Mouse (Mus musculus) limb, embryonic 15.5 days (tissue): ENCODE results near the gene 1520401A03Rik. TPM values are rescaled to one million over a fixed set of nuclear protein-coding genes. Genes with fewer than 3 reads are reported as not detected.
A peak's percentile ranks its signal among the peaks of the same experiment; 100 is the strongest.
"Not testable (repeated sequence)": the region's sequence is repeated elsewhere in the genome, so short reads cannot be mapped to it uniquely, and the experiment has no call there.

Experiments used
- ATAC-seq: fragments of 200-750 bp; cut with Nextera tagmentation; 2 replicates; pipeline ENCODE4 v1.8.0; 2017; ENCODE audit warnings: low read depth, moderate TSS enrichment; ENCODE audit not compliant: insufficient number of reproducible peaks, low FRiP score, low TSS enrichment
- H3K27ac ChIP-seq: fragments of 300-500 bp; sonication (generic); 2 replicates; pipeline ENCODE4 v1.5.1; 2015; ENCODE audit warnings: moderate library complexity, mild to moderate bottlenecking, inconsistent platforms
- H3K27me3 ChIP-seq: fragments of 300-500 bp; sonication (generic); 2 replicates; pipeline ENCODE4 v1.6.1; 2015; ENCODE audit warnings: inconsistent platforms
- H3K36me3 ChIP-seq: fragments of 300-500 bp; sonication (generic); 2 replicates; pipeline ENCODE4 v1.6.1; 2015; ENCODE audit warnings: inconsistent platforms
- H3K4me1 ChIP-seq: fragments of 300-500 bp; sonication (generic); 2 replicates; pipeline ENCODE4 v1.6.1; 2015; ENCODE audit warnings: inconsistent platforms
- H3K4me2 ChIP-seq: fragments of 300-500 bp; sonication (generic); 2 replicates; pipeline ENCODE4 v1.6.1; 2015; ENCODE audit warnings: mild to moderate bottlenecking, inconsistent platforms
- H3K4me3 ChIP-seq: fragments of 300-500 bp; sonication (generic); 2 replicates; pipeline ENCODE4 v1.5.1; 2015; ENCODE audit warnings: mild to moderate bottlenecking, inconsistent platforms
- H3K9ac ChIP-seq: fragments of 300-500 bp; sonication (generic); 2 replicates; pipeline ENCODE4 v1.6.1; 2015; ENCODE audit warnings: inconsistent platforms
- H3K9me3 ChIP-seq: fragments of 300-500 bp; sonication (generic); 2 replicates; pipeline ENCODE4 v1.6.1; 2016; ENCODE audit warnings: inconsistent platforms
- WGBS: fragments of 180-500 bp; shearing (Covaris S2); methylation state at CpG from one replicate; pipeline ENCODE4 v1.1.7; 2015; 5-methylcytosine and 5-hydroxymethylcytosine counted together
- polyA plus RNA-seq: library from polyadenylated mRNA; unstranded; fragments of >200 nt; fragmentation: Nextera tagmentation; extraction: Ambion mirVana; gene quantifications from 2 replicates; pipeline ENCODE4 v1.2.1, GENCODE M21; 2015

The 1520401A03Rik gene
- 2.2 and 2.9 TPM in 2 replicates for polyA plus RNA-seq

GRCm38 (mm10) chr17:23722376-23723125 lies at the start of gene 1520401A03Rik:
1520401A03Rik (minus strand) TSS chr17:23722783.
- 59% methylated on average over 7 of the region's 7 CpGs for WGBS
- H3K4me2 ChIP-seq, result no peak within 1 kb of the TSS
- H3K36me3 ChIP-seq, result no peaks in the 10 kb centered on the region
- H3K27me3 ChIP-seq, result 0 out of 2 replicates have a peak, but pooled peaks cover 2% of the 10 kb centered on the region
- H3K9ac ChIP-seq, result no peak within 1 kb of the TSS
- H3K9me3 ChIP-seq, result no peaks in the 10 kb centered on the region
- peaks cover 16% of the 10 kb centered on the region for H3K4me1 ChIP-seq
- H3K27ac ChIP-seq, result peak within 1 kb of the TSS; percentile 24; the same call in 1 of the 2 replicates
- ATAC-seq, result no peak
- no peak within 1 kb of the TSS for H3K4me3 ChIP-seq

- 84% methylated on average over 2 of the region's 2 CpGs for WGBS
- 0 out of 2 replicates have a peak overlapping the region, but pooled peaks have one; percentile 30 for H3K4me2 ChIP-seq
- H3K9me3 ChIP-seq, H3K27ac ChIP-seq, H3K36me3 ChIP-seq, H3K9ac ChIP-seq, H3K27me3 ChIP-seq, ATAC-seq, H3K4me3 ChIP-seq: not testable (repeated sequence)
- peaks cover 14% of the 10 kb centered on the region for H3K4me1 ChIP-seq
Observed at GRCm38 (mm10) chr17:23772219-23772556, 49.6 kb upstream of the 1520401A03Rik start.

GRCm38 (mm10) chr17:23771284-23772218 lies 49.0 kb upstream of the 1520401A03Rik start, which contains the start of gene Flywch1:
Flywch1 (minus strand) TSS chr17:23771602.
- WGBS, result 3% methylated on average over 58 of the region's 58 CpGs

GRCm38 (mm10) chr17:23770896-23771283 lies 48.3 kb upstream of the 1520401A03Rik start:
- peak overlapping the region; percentile 95 for H3K4me3 ChIP-seq
- 1% methylated on average over 19 of the region's 19 CpGs for WGBS
- H3K9ac ChIP-seq, result peak overlapping the region; percentile 91
- peak overlapping the region; percentile 86 for H3K27ac ChIP-seq
- no peaks in the 10 kb centered on the region for H3K36me3 ChIP-seq
- no peaks in the 10 kb centered on the region for H3K27me3 ChIP-seq
- no peaks in the 10 kb centered on the region for H3K9me3 ChIP-seq
- peak overlapping the region; percentile 71 for H3K4me2 ChIP-seq
- peaks cover 14% of the 10 kb centered on the region for H3K4me1 ChIP-seq
- no peak for ATAC-seq

More at GRCm38 (mm10) chr17:23771284-23772218, 49.0 kb upstream of the 1520401A03Rik start, which contains the start of gene Flywch1:
- peak within 1 kb of the TSS; percentile 91 for H3K9ac ChIP-seq
- peak within 1 kb of the TSS; percentile 95 for H3K4me3 ChIP-seq
- H3K36me3 ChIP-seq, result no peaks in the 10 kb centered on the region
- H3K27ac ChIP-seq, result peak within 1 kb of the TSS; percentile 86
- peaks cover 14% of the 10 kb centered on the region for H3K4me1 ChIP-seq
- no peaks in the 10 kb centered on the region for H3K9me3 ChIP-seq
- no peaks in the 10 kb centered on the region for H3K27me3 ChIP-seq
- ATAC-seq, result peak; percentile 97
- H3K4me2 ChIP-seq, result peak within 1 kb of the TSS; percentile 71

- WGBS, result 26% methylated on average over 2 of the region's 2 CpGs
- H3K27ac ChIP-seq, result no peak overlapping the region
Observed at GRCm38 (mm10) chr17:23770493-23770892, 47.9 kb upstream of the 1520401A03Rik start.

GRCm38 (mm10) chr17:23762976-23763375 lies 40.4 kb upstream of the 1520401A03Rik start:
- ATAC-seq, result no peak
- H3K27ac ChIP-seq, result no peak overlapping the region
- H3K27me3 ChIP-seq, result no peaks in the 10 kb centered on the region
- H3K36me3 ChIP-seq, result peaks cover 47% of the 10 kb centered on the region
- no peaks in the 10 kb centered on the region for H3K4me1 ChIP-seq
- no peak overlapping the region for H3K9ac ChIP-seq
- no peaks in the 10 kb centered on the region for H3K9me3 ChIP-seq
- 92% methylated on average over 11 of the region's 11 CpGs for WGBS
- no peak overlapping the region for H3K4me3 ChIP-seq
- H3K4me2 ChIP-seq, result no peak overlapping the region

More at GRCm38 (mm10) chr17:23770493-23770892, 47.9 kb upstream of the 1520401A03Rik start:
- H3K4me1 ChIP-seq, result peaks cover 14% of the 10 kb centered on the region
- no peaks in the 10 kb centered on the region for H3K36me3 ChIP-seq
- no peaks in the 10 kb centered on the region for H3K27me3 ChIP-seq
- peak overlapping the region; percentile 95 for H3K4me3 ChIP-seq
- no peaks in the 10 kb centered on the region for H3K9me3 ChIP-seq
- H3K9ac ChIP-seq, result peak overlapping the region; percentile 91; the same call in 1 of the 2 replicates
- H3K4me2 ChIP-seq, result peak overlapping the region; percentile 71
- ATAC-seq, result no peak

GRCm38 (mm10) chr17:23761155-23761554 lies 38.6 kb upstream of the 1520401A03Rik start:
- no peak for ATAC-seq
- H3K27me3 ChIP-seq, result no peaks in the 10 kb centered on the region
- no peak overlapping the region for H3K9ac ChIP-seq
- no peaks in the 10 kb centered on the region for H3K9me3 ChIP-seq
- peaks cover 65% of the 10 kb centered on the region for H3K36me3 ChIP-seq
- no peak overlapping the region for H3K4me3 ChIP-seq
- H3K4me1 ChIP-seq, result no peaks in the 10 kb centered on the region
- H3K27ac ChIP-seq, result no peak overlapping the region
- 97% methylated on average over 3 of the region's 3 CpGs for WGBS
- H3K4me2 ChIP-seq, result no peak overlapping the region

- Histone ChIP-seq H3K9me3 (no peaks in the 10 kb centered on the region), H3K27ac (no peak overlapping the region), H3K36me3 (peaks cover 74% of the 10 kb centered on the region), H3K4me1 (no peaks in the 10 kb centered on the region), H3K9ac (no peak overlapping the region), H3K27me3 (no peaks in the 10 kb centered on the region), H3K4me3 (no peak overlapping the region), H3K4me2 (no peak overlapping the region)
- ATAC-seq, result no peak
- WGBS, result 90% methylated on average over 9 of the region's 9 CpGs
Observed at GRCm38 (mm10) chr17:23760231-23760630, 37.6 kb upstream of the 1520401A03Rik start.

- no peak for ATAC-seq
- WGBS, result 83% methylated on average over 8 of the region's 8 CpGs
- no peaks in the 10 kb centered on the region for H3K9me3 ChIP-seq
- H3K27ac ChIP-seq, result no peak overlapping the region
- H3K4me2 ChIP-seq, result no peak overlapping the region
- no peaks in the 10 kb centered on the region for H3K27me3 ChIP-seq
- no peaks in the 10 kb centered on the region for H3K4me1 ChIP-seq
- H3K4me3 ChIP-seq, result no peak overlapping the region
- peaks cover 82% of the 10 kb centered on the region for H3K36me3 ChIP-seq
- no peak overlapping the region for H3K9ac ChIP-seq
Observed at GRCm38 (mm10) chr17:23758801-23759200, 36.2 kb upstream of the 1520401A03Rik start.

GRCm38 (mm10) chr17:23757581-23757980 lies 35.0 kb upstream of the 1520401A03Rik start:
- ATAC-seq, result no peak
- 94% methylated on average over 9 of the region's 9 CpGs for WGBS

GRCm38 (mm10) chr17:23755689-23756088 lies 33.1 kb upstream of the 1520401A03Rik start:
- no peaks in the 10 kb centered on the region for H3K27me3 ChIP-seq
- no peak overlapping the region for H3K9ac ChIP-seq
- no peaks in the 10 kb centered on the region for H3K9me3 ChIP-seq
- no peak overlapping the region for H3K4me3 ChIP-seq
- no peaks in the 10 kb centered on the region for H3K4me1 ChIP-seq
- 83% methylated on average over 13 of the region's 13 CpGs for WGBS
- H3K4me2 ChIP-seq, result no peak overlapping the region
- H3K36me3 ChIP-seq, result peaks cover 85% of the 10 kb centered on the region
- no peak overlapping the region for H3K27ac ChIP-seq
- ATAC-seq, result no peak

More at GRCm38 (mm10) chr17:23757581-23757980, 35.0 kb upstream of the 1520401A03Rik start:
- Histone ChIP-seq H3K9ac (no peak overlapping the region), H3K4me1 (no peaks in the 10 kb centered on the region), H3K4me3 (no peak overlapping the region), H3K9me3 (no peaks in the 10 kb centered on the region), H3K36me3 (peaks cover 88% of the 10 kb centered on the region), H3K4me2 (no peak overlapping the region), H3K27me3 (no peaks in the 10 kb centered on the region), H3K27ac (no peak overlapping the region)
